Mouse (Mus musculus): ENCODE results near the gene Tns1.

GRCm38 (mm10) chr1:73970161-73970730, 154.0 kb downstream of the Tns1 start:
- TF ChIP-seq CTCF (IDR thresholded peaks at IDR 0.05; ENCODE audit: low read depth, low read length): no peak
- no peak for TF ChIP-seq POLR2A (IDR thresholded peaks at IDR 0.05; ENCODE audit: extremely low read depth, insufficient read depth, low read length)

Measured in liver, adult 2 months (tissue).